Comparison of ENCODE assay signal across 8 mouse cellular contexts in genomic region chr17:3114358-3114719, GRCm38 (mm10). TPM values are rescaled to one million over a fixed set of nuclear protein-coding genes. Genes with fewer than 3 reads are reported as not detected.
A peak's percentile ranks its signal among the peaks of the same experiment; 100 is the strongest.
DNase-seq lines count a peak whose midpoint lies in the region; ATAC-seq and TF ChIP-seq lines count a peak whose summit lies in the region.

No protein-coding gene starts in this region.

- TF ChIP-seq CTCF in lung, embryonic 14.5 days (IDR thresholded peaks at IDR 0.05; ENCODE audit: low read depth) = peak; percentile 38
- no peak for TF ChIP-seq CTCF in bone marrow macrophage, adult 2 months (IDR thresholded peaks at IDR 0.05; ENCODE audit: low read depth, low read length)

- peak overlapping the region; percentile 100 for H3K27ac ChIP-seq in lung, embryonic 14.5 days (ENCODE audit: low read depth)
- H3K27ac ChIP-seq in bone marrow macrophage, adult 2 months (ENCODE audit: insufficient read depth, low read depth, low read length) = peak overlapping the region; percentile 91
- peak overlapping the region; percentile 99 for H3K27ac ChIP-seq in hindbrain, embryonic 10.5 days

- no peak for TF ChIP-seq POLR2A in bone marrow macrophage, adult 2 months (IDR thresholded peaks at IDR 0.05; ENCODE audit: borderline replicate concordance, low read depth, low read length)

- DNase-seq in lung, embryonic 14.5 days = no peak
- no peak for DNase-seq in lung, postnatal 25 days (ENCODE audit: low spot score)
- no peak for DNase-seq in hindbrain, embryonic 10.5 days (ENCODE audit: low spot score)
- peak; percentile 86 for DNase-seq in thymus, postnatal 14 days
- DNase-seq in layer of hippocampus, adult 9-10 months (ENCODE audit: low spot score) = no peak
- no peak for DNase-seq in embryo, embryonic 11 days

- under 1% methylated on average over 31 of the region's 31 CpGs for WGBS in lung, embryonic 14.5 days
- WGBS in hindbrain, embryonic 10.5 days = under 1% methylated on average over 31 of the region's 31 CpGs

- peak overlapping the region; percentile 92 for H3K4me3 ChIP-seq in lung, embryonic 14.5 days (ENCODE audit: low read depth, low read length)
- H3K4me3 ChIP-seq in bone marrow macrophage, adult 2 months (ENCODE audit: insufficient read depth, low read length) = peak overlapping the region; percentile 88
- H3K4me3 ChIP-seq in hindbrain, embryonic 10.5 days = peak overlapping the region; percentile 97
- peak overlapping the region; percentile 99 for H3K4me3 ChIP-seq in megakaryocyte, embryonic 14.5 days (replicated peaks)

- H3K27me3 ChIP-seq in lung, embryonic 14.5 days (ENCODE audit: insufficient read depth, low read length) = no peaks in the 10 kb centered on the region
- no peaks in the 10 kb centered on the region for H3K27me3 ChIP-seq in hindbrain, embryonic 10.5 days (ENCODE audit: insufficient read depth, poor library complexity, severe bottlenecking)
- H3K27me3 ChIP-seq in megakaryocyte, embryonic 14.5 days (replicated peaks) = no peaks in the 10 kb centered on the region

- no peaks in the 10 kb centered on the region for H3K9me3 ChIP-seq in lung, embryonic 14.5 days (ENCODE audit: low read depth, low read length)
- H3K9me3 ChIP-seq in hindbrain, embryonic 10.5 days = 0 out of 2 replicates have a peak, but pooled peaks cover 4% of the 10 kb centered on the region
- H3K9me3 ChIP-seq in megakaryocyte, embryonic 14.5 days = no peaks in the 10 kb centered on the region

- H3K9ac ChIP-seq in lung, embryonic 14.5 days = peak overlapping the region; percentile 96

- H3K4me2 ChIP-seq in lung, embryonic 14.5 days = peak overlapping the region; percentile 70

- peak; percentile 75 for ATAC-seq in lung, embryonic 14.5 days (ENCODE audit: insufficient read depth)

- peaks cover 5% of the 10 kb centered on the region; the same call in 1 of the 2 replicates for H3K4me1 ChIP-seq in lung, embryonic 14.5 days (ENCODE audit: insufficient read depth)
- H3K4me1 ChIP-seq in bone marrow macrophage, adult 2 months (ENCODE audit: control insufficient read depth, insufficient read depth, low read length) = peaks cover 15% of the 10 kb centered on the region
- peaks cover 22% of the 10 kb centered on the region for H3K4me1 ChIP-seq in hindbrain, embryonic 10.5 days (replicated peaks)
- H3K4me1 ChIP-seq in megakaryocyte, embryonic 14.5 days = peaks cover 25% of the 10 kb centered on the region

- H3K36me3 ChIP-seq in lung, embryonic 14.5 days (ENCODE audit: insufficient read depth) = 0 out of 2 replicates have a peak, but pooled peaks cover 4% of the 10 kb centered on the region
- H3K36me3 ChIP-seq in hindbrain, embryonic 10.5 days = peaks cover 32% of the 10 kb centered on the region
- peaks cover 25% of the 10 kb centered on the region for H3K36me3 ChIP-seq in megakaryocyte, embryonic 14.5 days (replicated peaks; ENCODE audit: low read length)

RNA-seq across cellular contexts. Expression of gene Scaf8, which starts 0.4 kb away (rescaled TPM):
- polyA plus RNA-seq in lung, embryonic 14.5 days (2014; fragmentation: Nextera tagmentation; extraction: Ambion mirVana) = 26.3 and 30.2 TPM in 2 replicates
- polyA plus RNA-seq in bone marrow macrophage, adult 2 months (2012; ENCODE audit: insufficient read depth, insufficient read length, missing spikeins) = 19.4 and 22.3 TPM in 2 replicates
- 18.7 and 21.1 TPM in 2 replicates for polyA plus RNA-seq in hindbrain, embryonic 10.5 days (2016; fragmentation: Nextera tagmentation; extraction: Ambion mirVana)
- polyA plus RNA-seq in megakaryocyte, embryonic 14.5 days (2012; ENCODE audit: insufficient read depth, low replicate concordance) = 3.9 and 4.5 TPM in 2 replicates
